Mouse (Mus musculus) adrenal gland, adult 2 months (tissue): ENCODE measurements around the gene Tnik. TPM values are rescaled to one million over a fixed set of nuclear protein-coding genes. Genes with fewer than 3 reads are reported as not detected.

Experiments used
- DNase-seq: peaks from one replicate; pipeline ENCODE4 v3.0.0; 2021
- polyA plus RNA-seq: library from polyadenylated mRNA; depleted of rRNA; stranded (reverse); fragments of >200 nt; gene quantifications from 2 replicates; pipeline ENCODE4 v1.2.3, GENCODE M21; 2012
- total RNA-seq, 2 experiments: library from RNA; stranded (reverse); gene quantifications; 2 replicates each; pipeline ENCODE4 v1.2.3; 2021

Tnik gene
- total and polyA plus RNA-seq, 3 experiments: 4.0 to 13.3 (median 12.9) TPM

DNA sequence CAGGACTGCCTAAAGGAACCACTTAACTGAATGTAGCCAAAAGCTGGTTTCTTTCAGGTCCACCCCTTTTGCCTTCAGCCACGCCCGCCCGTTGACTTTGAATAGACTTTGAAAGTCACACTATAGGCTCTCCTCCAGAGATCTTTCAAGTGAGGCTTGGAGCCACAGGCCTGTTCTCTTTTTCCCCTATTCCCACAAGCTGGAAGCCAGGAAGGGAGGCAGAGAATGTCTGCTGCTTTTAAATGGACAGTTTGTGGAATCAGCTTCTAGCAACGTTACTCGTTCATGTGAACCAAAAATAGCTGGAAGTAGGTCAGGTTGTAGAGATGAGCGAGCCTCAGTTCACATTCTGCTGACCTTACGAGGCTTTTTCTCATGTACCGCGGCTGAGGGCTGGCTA, 138.3 kb downstream of the Tnik start:
- DNase-seq: no peak

DNA sequence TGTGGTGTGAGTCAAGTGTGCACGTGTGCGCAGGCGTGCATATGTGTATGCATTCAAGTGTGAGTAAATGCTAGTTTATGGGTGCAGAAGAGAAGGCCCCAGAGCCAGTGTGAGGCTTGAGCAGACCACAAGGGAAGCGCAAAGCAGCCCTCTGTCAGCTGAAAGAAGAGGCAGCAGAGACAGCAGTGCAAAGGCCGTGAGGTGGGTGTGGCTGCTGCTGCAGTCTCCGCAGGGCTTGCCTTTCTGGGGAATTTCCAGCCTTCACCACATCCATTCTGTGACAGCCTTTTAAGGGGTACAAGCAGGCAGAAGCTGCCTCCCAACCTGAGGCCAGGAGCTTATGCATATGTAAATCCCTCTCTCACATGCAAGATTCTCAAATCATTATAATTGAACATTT, 139.2 kb downstream of the Tnik start:
- peak; percentile 23 for DNase-seq

- no peak for DNase-seq
These were observed 142.4 kb downstream of the Tnik start for GRCm38 (mm10) chr3:28405391-28405790.

DNA sequence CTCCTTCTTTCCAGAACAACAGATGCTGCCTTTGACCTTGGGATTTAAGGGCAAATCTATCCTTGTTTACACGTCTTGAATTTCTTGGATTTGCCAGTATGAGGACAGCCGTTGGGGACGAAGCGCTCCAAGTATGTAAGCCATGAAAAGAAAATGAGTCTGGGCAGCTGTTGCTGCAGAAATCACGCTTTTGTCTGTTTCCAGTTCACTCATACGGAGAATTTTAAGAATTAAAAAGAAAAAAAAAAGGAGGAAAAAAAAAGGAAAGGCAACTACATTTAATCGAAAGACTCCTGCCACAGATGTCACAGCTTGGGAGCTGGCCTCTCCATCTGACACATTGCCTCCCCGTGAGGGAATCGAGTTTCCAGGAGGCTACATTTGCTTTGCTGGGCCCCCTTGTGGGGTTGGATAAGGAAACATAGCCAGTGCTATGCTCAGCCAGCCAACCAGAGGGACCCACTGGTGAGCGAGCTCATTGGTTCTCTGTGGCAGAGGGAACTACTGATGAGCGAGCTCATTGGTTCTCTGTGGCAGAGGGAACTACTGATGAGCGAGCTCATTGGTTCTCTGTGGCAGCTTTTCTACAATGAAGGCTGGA, 145.9 kb downstream of the Tnik start:
- DNase-seq: peak; percentile 39

GRCm38 (mm10) chr3:28410269-28410668, 147.3 kb downstream of the Tnik start:
- DNase-seq: no peak

DNA sequence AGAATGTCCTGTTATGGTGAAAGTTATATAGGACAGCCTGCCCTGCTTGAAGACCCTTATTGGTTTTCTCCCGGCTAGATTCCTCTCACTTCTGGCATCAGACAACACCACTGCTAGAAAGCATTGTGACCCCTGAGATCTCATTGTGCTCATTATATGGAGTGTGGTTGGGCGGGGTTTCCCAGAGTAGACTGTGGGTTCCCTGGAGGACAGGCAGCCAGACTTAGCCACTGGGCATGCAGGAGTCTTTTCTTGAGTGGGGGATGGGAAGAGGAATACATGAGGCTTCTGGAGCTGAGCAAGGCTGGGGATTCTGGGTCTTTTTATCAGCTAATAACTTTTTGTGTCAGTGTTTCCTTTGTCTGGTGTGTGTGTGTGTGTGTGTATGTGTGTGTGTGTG, 153.0 kb downstream of the Tnik start:
- DNase-seq: no peak

DNA sequence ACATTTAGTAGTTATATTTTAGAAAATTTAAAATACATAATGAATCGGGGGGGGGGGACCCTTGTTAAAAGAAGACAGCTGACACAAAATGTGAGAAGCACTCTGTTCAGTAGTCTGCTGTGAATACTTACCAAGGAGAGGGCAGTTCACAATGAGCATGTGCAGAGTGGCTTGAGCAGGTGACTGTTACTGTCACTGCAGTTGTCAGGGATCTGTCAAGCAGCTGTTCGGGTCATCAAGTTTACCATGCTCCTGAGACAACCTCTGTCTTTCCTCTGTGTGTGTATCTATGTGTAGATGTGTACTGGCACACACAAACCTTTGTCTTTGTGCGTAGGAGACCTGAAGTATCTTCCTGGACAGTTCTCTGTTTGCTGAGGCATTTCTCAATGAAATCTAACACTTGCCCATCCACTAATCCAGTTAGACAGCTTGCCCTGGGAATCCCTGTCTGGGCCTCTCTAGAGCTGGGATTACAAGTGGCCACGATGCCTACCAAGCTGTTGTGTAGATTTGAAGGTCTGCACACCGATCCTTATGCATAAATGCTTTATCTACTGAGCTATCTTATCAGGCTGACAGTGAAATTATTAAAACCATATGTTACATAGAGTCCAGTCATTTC, 154.2 kb downstream of the Tnik start:
- no peak for DNase-seq

GRCm38 (mm10) chr3:28420194-28420593, 157.2 kb downstream of the Tnik start:
- DNase-seq: no peak

GRCm38 (mm10) chr3:28420698-28421097, 157.7 kb downstream of the Tnik start:
- no peak for DNase-seq

DNA sequence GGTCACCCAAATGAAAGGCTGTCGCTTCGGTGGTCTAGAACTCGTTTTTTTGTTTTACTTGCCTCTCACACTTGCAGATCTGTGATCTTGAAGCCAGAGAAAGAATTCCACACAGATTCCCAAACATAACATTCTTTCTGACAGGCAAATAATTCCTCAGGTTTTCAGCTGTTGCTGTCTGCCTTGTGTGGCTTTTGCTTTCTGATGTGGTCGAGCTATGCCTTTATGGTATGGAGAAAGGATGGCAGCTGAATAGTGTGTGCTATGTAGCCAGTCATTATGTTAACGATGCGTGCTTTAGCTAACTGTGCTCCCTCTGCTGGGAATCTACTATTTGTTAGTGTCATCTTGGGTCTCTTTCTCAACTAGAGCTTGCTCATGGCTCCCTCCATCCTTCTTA, 158.8 kb downstream of the Tnik start:
- DNase-seq: no peak

GRCm38 (mm10) chr3:28422221-28422620, 159.2 kb downstream of the Tnik start:
- no peak for DNase-seq

DNA sequence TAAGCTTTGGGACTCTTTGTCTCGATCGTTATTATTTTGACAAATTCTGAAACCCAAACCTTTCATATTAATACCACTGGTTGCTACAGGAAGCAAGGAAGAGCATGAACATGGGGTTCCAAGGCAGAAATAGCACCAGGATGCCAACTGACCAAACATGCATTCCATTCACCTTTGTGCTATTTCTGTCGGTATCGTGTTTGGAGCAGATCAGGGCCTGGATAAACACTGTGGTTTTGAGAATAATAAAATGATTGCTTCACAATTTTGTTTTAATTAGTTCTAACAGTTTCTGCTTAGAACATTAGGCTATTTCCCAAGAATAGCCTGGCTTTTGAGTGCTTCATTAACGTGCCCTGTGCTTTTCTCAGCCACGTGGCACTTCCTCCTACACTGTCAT, 162.9 kb downstream of the Tnik start:
- no peak for DNase-seq

GRCm38 (mm10) chr3:28431459-28431858, 168.4 kb downstream of the Tnik start:
- DNase-seq: no peak

DNA sequence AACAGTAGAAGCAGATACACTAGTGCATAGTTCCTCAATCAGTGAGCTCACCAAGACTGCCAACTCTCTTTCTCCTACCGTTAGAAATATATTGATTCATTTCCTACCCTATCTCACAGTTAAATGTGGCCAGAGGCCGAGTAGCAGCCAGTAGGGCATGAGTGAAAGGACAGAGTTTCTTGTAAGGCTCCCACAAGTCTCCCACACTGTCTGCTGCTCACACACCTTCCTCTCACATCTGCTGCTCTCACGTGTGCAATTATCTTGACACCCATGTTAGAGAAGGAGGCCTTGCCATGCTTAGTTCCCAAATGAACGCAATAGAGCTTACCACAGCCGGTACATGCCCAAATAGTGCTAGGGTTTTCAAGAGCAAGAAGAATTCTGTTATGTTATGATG, 169.3 kb downstream of the Tnik start:
- DNase-seq: no peak

- no peak for DNase-seq
These were observed 172.5 kb downstream of the Tnik start for GRCm38 (mm10) chr3:28435478-28435877.

- no peak for DNase-seq
These were observed 174.4 kb downstream of the Tnik start for GRCm38 (mm10) chr3:28437429-28437828.

DNA sequence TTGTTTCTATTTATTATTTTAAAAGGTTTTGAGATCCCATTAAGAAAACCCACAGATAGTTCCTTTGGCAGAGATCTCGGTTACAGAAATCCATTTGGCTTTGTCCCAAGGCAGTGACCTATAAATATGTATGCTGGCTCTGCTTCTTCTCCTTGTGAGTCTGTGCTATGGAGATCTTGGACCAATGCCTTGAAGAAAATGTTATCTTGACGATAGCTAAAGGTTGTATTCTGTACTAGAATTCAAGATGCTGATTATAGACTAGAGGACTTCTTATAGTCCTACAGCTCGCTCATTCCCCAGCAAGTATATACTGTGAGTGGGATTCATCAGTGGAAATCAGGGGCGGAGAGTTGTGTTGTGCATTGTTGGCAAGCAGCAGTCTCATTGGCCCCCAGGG, 178.5 kb downstream of the Tnik start:
- peak; percentile 4 for DNase-seq

DNA sequence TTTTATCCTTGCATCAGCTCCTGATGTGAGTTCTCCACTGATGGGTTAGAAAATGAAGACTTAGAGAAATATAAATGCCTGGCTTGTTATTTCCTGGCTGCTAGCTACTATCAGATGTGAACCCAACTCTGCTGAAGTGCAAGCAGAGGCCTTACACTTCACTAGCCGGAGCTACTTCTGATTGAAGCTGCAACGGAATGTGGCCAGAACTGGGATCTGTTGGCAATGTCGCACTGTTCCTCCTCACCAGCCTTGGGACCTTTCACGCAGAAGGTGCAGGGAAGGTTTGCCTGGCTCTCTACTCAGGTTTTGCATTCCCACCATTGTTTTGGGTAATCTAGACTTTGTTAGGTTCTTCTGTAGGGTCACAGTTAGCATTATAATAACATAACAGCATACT, 179.1 kb downstream of the Tnik start:
- DNase-seq: no peak

GRCm38 (mm10) chr3:28447950-28448349, 184.9 kb downstream of the Tnik start:
- DNase-seq: no peak

- no peak for DNase-seq
These were observed 190.4 kb downstream of the Tnik start for GRCm38 (mm10) chr3:28453458-28453857.

DNA sequence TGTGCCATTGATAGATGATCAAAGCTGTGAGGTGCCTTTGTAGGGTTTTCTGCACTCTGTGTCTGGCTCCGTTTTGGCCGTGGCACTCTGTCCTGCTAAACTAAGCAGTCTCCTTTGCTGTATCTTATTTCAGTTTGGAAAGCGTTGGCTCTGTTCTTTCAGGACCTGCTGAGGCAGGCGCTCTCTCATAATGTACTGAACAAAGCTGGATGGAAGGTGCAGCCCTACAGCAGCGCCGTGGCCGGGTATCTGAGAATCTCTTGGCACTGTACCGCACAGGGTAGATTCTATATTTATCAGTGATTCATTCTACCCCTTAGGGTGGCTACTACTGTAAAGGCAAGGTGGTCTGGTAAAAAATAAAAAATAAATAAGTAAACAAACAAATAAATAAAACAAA, 193.8 kb downstream of the Tnik start:
- no peak for DNase-seq

DNA sequence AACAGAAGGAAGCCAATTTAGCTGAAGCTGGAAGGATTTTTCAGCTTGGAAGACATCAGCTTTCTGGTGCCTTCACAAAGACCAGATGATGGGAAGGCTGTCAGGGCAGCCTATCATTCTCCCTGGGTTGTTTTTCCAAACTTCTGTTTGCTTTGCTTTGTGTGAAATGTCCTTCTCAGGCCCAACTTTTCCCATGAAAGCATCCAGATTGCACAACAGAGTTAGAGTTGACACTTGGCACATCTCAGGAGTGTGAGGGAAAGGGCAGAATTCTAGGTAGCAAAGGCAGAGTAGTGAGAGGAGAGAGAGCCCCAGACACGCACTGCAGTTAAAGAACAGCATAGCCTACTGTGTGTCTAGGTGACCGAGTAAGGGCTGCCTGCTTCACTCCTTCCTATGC, 194.5 kb downstream of the Tnik start:
- no peak for DNase-seq

DNA sequence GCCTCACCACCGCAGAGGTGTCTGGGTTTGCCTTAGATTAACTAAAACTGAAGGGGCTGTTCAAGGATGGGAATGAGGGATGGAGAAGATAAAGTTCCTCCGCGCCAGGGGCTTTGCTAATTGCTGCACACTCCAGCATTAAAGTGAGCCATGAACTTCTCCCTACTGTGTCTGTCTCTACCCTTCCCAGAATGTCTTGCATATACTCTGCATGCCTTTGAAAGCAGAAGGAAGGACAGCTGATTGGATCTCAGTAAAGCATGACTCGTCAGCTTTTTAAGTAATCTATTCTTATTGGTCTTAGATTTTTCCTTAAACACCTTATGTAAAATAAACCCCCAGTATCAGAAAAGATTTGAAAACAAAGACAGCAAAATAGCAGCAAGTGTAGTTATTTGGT, 203.7 kb downstream of the Tnik start:
- DNase-seq: no peak

GRCm38 (mm10) chr3:28467148-28467754, 204.2 kb downstream of the Tnik start:
- no peak for DNase-seq
